Mouse (Mus musculus): ENCODE measurements around the gene Cyp2c23.

The Cyp2c23 gene

DNA sequence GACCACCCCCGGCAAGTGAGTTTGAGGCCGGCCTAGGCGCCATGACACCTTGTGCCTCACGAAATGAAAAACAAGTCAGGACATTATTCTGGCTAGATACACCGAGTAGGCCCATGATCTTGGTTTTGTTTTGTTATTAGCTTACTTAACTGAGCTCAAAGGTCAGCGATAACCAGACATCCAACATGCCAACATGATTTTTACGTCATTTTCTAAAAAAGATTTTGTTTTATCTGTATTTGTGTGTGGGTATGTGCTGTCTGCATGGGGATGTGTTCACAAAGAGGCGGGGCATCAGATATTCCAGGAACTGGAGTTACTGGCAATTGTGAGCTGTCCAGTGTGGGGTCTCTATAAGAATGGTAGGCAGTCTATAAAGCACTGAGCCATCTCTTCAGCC is 56.9 kb downstream of the Cyp2c23 start:
- no peak for DNase-seq (ENCODE audit: low spot score in 2 of 2)

DNA sequence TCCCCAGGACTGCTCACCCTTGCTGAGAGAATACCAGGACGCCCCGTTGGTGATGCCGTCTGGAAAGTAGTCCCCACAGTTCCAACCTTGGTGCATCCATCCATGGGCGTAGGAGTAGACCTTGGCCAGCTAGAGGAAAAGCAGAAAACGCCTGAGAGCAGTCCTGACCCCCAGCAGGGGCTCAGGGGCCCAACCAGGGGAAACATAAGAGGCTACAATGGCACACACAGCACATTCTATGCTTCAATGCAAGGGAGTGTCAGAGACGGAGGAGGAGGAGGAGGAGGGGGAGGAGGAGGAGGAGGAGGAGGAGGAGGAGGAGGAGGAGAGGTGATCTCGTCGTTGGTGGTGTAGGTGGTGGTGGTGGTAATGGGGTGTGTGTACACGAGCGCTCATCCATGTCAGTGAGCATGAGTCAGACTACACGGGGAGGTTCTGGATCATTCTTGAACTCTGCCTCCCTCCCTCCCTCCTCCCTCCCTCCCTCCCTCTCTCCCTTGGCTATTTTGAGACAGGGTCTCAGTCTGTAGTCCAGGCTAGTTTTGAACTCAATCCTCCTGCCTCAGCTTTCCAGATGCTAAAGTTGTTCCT is 60.5 kb downstream of the Cyp2c23 start:
- no peak for DNase-seq (ENCODE audit: low spot score in 2 of 2)

DNA sequence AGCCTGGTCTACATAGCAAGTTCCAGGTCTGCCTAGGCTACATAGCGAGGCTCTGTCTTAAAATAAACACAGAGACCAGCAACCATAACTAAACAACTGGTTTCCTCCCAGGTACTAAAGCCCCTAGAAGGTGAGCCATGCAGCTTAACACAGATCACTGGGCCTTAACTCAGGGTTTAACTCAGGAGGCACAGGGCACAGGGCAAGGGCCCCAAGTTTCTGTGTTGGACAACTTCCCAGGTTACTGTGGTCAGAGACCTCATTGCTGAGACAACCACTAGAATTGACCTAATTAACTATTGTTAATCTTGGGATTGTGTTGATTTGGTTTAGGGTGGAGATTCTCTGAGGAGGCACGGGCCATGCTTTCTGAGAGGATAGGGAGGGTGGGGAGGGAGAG is 62.5 kb downstream of the Cyp2c23 start:
- no peak for DNase-seq (ENCODE audit: low spot score in 2 of 2)

DNA sequence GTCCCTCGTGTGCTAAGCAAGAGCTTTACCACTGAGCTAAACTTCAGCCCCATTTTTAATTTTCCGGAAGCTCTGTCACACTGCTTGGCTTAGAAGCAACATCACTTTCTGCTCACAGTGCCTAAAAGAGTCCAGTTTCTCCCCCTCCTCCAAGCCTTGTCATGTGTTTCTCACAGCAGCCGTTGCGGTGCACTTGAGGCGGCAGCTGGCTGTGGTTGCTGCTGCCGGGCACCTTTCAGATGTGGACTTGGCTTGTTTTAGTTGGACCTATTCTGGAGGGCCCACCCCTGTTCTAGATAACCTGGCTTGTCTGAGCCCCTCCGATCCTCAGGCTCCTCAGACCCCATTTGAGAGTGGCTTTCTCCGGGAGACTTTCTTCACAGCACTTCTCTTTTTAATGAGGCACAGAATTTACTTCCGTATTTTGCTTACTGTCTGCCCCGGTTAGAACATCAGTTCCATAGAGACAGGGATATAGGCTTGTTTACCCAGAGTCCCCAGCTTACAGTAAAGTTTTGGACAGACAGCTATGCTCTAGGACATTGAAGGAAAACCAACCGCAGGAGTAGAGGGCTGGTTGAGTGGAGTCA is 63.4 kb downstream of the Cyp2c23 start:
- no peak for DNase-seq (ENCODE audit: low spot score in 2 of 2)

DNA sequence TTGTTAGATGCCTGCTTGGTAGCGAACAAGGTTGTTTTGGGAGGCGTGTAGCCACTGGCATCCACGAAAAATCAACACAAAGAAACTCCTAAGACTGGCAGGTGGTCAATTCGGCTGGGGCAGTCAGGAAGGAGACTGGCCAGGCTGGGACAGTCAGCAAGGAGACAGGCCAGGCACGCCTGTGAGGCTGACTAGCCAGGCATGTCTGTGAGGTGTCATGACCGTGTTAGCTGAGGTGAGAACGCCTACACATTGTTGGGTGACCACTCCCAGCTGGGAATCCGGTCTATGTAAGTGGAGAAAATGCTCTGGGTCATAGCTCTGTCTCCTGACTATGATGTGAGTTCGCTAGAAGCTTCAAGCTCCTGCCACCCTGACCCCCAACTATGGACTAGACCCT is 66.2 kb downstream of the Cyp2c23 start:
- no peak for DNase-seq (ENCODE audit: low spot score in 2 of 2)

DNA sequence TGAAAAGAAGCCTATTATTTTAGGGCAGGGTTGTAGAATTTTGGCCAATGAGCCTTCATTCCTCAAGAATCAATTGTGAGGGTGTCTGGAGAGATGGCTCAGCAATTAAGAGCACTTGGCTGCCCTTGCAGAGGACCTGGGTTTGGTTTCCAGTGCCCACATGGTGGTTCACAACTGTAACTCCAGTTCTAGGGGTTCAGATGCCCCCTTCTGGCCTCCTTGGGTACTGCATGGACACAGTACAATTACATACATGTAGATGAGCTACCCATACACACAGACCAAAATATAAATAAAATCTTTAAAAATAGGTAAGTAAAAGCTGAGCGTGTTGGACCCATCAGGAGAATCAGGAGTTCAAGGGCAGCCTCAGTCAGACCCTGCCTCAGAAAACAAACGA is 67.8 kb downstream of the Cyp2c23 start:
- DNase-seq (ENCODE audit: low spot score in 2 of 2): no peak

DNA sequence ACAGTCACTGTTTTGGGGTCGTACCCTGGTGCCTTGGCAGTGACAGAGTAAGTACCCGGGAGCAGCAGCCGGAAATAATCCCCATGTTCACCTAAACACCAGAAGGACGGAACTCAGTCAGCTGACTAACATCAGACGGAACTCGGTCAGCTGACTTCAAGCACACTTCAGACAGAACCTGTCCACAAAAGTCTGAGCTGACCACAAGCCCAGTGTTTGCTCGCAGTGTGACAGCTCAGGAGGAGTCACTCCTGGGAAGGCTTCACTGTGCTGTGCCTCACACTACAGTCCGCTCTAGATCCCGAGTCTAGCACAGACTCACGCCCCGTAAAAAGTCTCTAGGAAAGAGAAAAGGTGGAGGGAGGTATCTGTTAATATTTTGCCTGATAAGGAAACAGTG is 69.0 kb downstream of the Cyp2c23 start:
- DNase-seq (ENCODE audit: low spot score in 2 of 2): no peak

DNA sequence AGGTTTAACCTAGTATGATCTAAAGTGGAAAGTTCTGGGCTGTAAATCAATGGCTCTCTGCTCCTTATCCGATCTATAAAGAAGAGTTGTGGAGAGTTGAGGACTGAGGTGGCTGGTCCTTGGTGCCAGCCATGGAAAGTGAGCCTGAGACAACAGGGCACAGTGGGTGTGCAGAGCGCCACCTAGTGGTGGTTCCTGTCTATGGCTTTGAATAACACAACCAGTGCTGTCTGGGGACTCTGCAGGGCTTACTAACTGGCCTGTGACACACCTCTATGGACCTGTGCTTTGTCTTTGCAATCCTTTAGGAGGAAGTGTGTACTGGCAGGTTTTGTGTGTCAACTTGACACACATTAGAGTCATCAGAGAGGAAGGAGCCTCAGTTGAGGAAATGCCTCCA is 69.8 kb downstream of the Cyp2c23 start:
- DNase-seq (ENCODE audit: low spot score in 2 of 2): peak; percentile 63 to 68

DNA sequence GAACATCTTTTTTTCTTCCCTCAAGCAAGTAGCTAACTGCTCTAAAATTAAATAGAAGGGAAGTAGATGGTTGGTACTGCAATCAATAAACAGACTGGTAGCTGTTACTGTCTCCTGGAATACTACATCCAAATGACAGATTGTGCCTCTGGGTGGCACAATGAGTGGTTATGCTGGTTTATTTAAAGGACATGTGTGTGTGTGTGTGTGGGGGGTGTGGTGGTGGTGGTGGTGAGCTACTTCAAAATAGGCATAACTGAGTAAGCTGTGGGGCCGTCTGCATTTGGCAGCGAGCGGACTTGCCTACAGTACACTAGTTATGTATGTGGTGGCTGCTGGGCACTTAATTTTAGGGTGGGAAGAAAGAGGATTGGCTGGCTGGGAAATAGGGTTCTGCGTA is 71.1 kb downstream of the Cyp2c23 start:
- DNase-seq (ENCODE audit: low spot score in 2 of 2): peak in 1 of 2 experiments; percentile 75

DNA sequence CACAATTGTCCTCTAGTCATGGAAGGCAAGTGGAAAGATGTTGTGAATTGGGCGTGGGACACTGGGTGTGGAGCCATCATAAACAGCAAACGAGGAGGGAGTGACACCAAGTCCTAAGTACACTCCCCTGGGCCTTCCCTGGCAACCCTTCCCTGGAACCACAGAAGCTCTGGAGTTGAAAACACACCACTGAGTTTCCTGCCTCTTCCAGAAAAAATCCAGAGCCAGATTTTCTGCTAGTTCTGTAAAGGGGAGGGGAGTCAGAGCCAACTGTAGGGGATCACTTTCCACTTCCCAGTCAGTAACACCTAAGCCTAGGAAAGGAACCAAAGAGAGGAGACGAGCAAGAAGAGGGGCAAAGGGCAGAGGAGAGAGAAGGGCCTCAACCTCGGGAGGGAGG is 71.6 kb downstream of the Cyp2c23 start:
- no peak for DNase-seq (ENCODE audit: low spot score in 2 of 2)

DNA sequence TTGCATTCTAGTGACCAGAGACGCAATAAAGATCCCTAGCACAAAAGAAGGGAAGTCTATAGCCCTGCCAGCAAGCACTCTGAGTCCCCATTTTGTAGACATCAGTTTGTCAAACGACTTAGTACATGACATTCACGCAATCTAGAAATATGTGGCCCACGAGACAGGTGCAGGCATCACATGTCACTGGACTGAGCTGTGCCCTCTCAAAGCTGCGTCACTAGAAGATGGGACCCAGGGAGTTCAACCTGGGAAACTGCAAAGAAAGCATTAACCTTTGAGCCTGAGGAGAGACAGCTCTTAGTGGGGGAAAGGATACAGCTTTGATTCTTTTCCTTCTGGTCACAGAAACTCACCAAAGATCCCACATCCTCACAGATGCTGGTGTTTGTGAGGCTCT is 73.7 kb downstream of the Cyp2c23 start:
- no peak for DNase-seq (ENCODE audit: low spot score in 2 of 2)
